Mouse (Mus musculus) inflammation-experienced regulatory T-cells, adult 16 weeks (primary cell): ENCODE measurements around the gene Slc25a28. TPM values are rescaled to one million over a fixed set of nuclear protein-coding genes. Genes with fewer than 3 reads are reported as not detected.

Experiments used
- polyA plus RNA-seq: library from polyadenylated mRNA; unstranded; fragments of 100-300 nt; shearing (Covaris generic); gene quantifications from one replicate; pipeline ENCODE4 v1.2.1, GENCODE M21; 2017

The Slc25a28 gene
- polyA plus RNA-seq, result 7.0 TPM

GRCm38 (mm10) chr19:43674730-43675524, at the start of gene Slc25a28:
TSS of gene Slc25a28 (minus strand) at chr19:43674881.

GRCm38 (mm10) chr19:43689419-43690246, 15.0 kb upstream of the Slc25a28 start, which contains the start of gene Entpd7:
TSS of gene Entpd7 (plus strand) at chr19:43689672.

Other genes starting within 250 kb of the Slc25a28 start
- not detected for gene Cnnm1, start 234.4 kb downstream of the Slc25a28 start, polyA plus RNA-seq
- gene Got1, start 150.3 kb downstream of the Slc25a28 start, polyA plus RNA-seq, result 51.4 TPM
- gene Nkx2-3, start 62.6 kb downstream of the Slc25a28 start, polyA plus RNA-seq, result not detected
- gene Entpd7, start 14.8 kb upstream of the Slc25a28 start, polyA plus RNA-seq, result 6.5 TPM
- 17.9 TPM for gene Cutc, start 78.1 kb upstream of the Slc25a28 start, polyA plus RNA-seq
- gene Cox15, start 78.1 kb upstream of the Slc25a28 start, polyA plus RNA-seq, result 45.8 TPM
- not detected for gene Abcc2, start 107.3 kb upstream of the Slc25a28 start, polyA plus RNA-seq